Mouse (Mus musculus) MEL (cell line): ENCODE measurements around the gene Setd4. TPM values are rescaled to one million over a fixed set of nuclear protein-coding genes. Genes with fewer than 3 reads are reported as not detected.

Source experiments
- DNase-seq: peaks from one replicate; pipeline ENCODE4 v3.0.0; 2011; ENCODE audit warnings: low read depth, low spot score
- H3K27ac ChIP-seq: 2 replicates; pipeline ENCODE4 v1.5.1; 2012; ENCODE audit warnings: low read depth, mild to moderate bottlenecking, control low read depth, low read length, moderate library complexity; ENCODE audit not compliant: control insufficient read depth
- H3K27me3 ChIP-seq, 2 experiments: fragments of 150-350 bp in 1 of 2; sonication (generic) in 1 of 2; 2 replicates each; pipeline ENCODE4 v1.6.1; 2012; ENCODE audit warnings: low read length in 2 of 2, mild to moderate bottlenecking in 2 of 2, improper control_type of control experiment in 1 of 2, moderate library complexity in 1 of 2; ENCODE audit not compliant: insufficient read depth in 2 of 2, control insufficient read depth in 1 of 2
- H3K36me3 ChIP-seq, 2 experiments: 2 replicates each; pipeline ENCODE4 v1.6.1; 2012 to 2014; ENCODE audit warnings: low read length in 2 of 2, improper control_type of control experiment in 1 of 2, inconsistent platforms in 1 of 2, mild to moderate bottlenecking in 1 of 2; ENCODE audit not compliant: insufficient read depth in 2 of 2, control insufficient read depth in 1 of 2
- H3K4me1 ChIP-seq, 2 experiments: fragments of 150-350 bp in 1 of 2; sonication (generic) in 1 of 2; 2 replicates each; pipeline ENCODE4 v1.6.1; 2012; ENCODE audit warnings: low read length in 2 of 2, improper control_type of control experiment in 1 of 2, mild to moderate bottlenecking in 1 of 2; ENCODE audit not compliant: insufficient read depth in 2 of 2, control insufficient read depth in 1 of 2
- H3K4me3 ChIP-seq, 2 experiments: fragments of 150-350 bp in 1 of 2; sonication (generic) in 1 of 2; 2 replicates each; pipeline ENCODE4 v1.5.1; 2012; ENCODE audit warnings: low read depth in 2 of 2, low read length in 2 of 2, mild to moderate bottlenecking in 2 of 2, moderate library complexity in 2 of 2, control low read depth in 1 of 2, improper control_type of control experiment in 1 of 2; ENCODE audit not compliant: control insufficient read depth in 1 of 2, insufficient read depth in 1 of 2
- H3K79me2 ChIP-seq: 2 replicates; pipeline ENCODE4 v1.6.1; 2012; ENCODE audit warnings: mild to moderate bottlenecking, low read length, moderate library complexity; ENCODE audit not compliant: control insufficient read depth, poor library complexity, insufficient read depth
- H3K9ac ChIP-seq: 2 replicates; pipeline ENCODE4 v1.6.1; 2012; ENCODE audit warnings: low read depth, mild to moderate bottlenecking, control low read depth, low read length, moderate library complexity; ENCODE audit not compliant: control insufficient read depth, poor library complexity, severe bottlenecking
- H3K9me3 ChIP-seq: fragments of 150-350 bp; sonication (generic); replicated peaks from 2 replicates; pipeline ENCODE4 v1.6.1; 2012; ENCODE audit warnings: mild to moderate bottlenecking, low read length, improper control_type of control experiment, moderate library complexity; ENCODE audit not compliant: insufficient read depth
- BHLHE40 ChIP-seq: IDR thresholded peaks from 2 replicates; pipeline ENCODE4 v1.6.1; 2012; ENCODE audit warnings: low read depth, mild to moderate bottlenecking, inconsistent platforms, low read length, improper control_type of control experiment, borderline replicate concordance
- CHD1 ChIP-seq: IDR thresholded peaks from 2 replicates; pipeline ENCODE4 v1.6.1; 2012; ENCODE audit warnings: low read depth, mild to moderate bottlenecking, inconsistent platforms, low read length, improper control_type of control experiment
- CHD2 ChIP-seq: IDR thresholded peaks from 2 replicates; pipeline ENCODE4 v1.6.1; 2011; ENCODE audit warnings: low read length, improper control_type of control experiment
- E2F4 ChIP-seq: IDR thresholded peaks from 2 replicates; pipeline ENCODE4 v1.6.1; 2011; ENCODE audit warnings: low read depth, low read length, improper control_type of control experiment, borderline replicate concordance
- ETS1 ChIP-seq: IDR thresholded peaks from 2 replicates; pipeline ENCODE4 v1.6.1; 2012; ENCODE audit warnings: low read depth, mild to moderate bottlenecking, inconsistent platforms, low read length, improper control_type of control experiment, moderate library complexity
- GABPA ChIP-seq: IDR thresholded peaks from 2 replicates; pipeline ENCODE4 v1.6.1; 2012; ENCODE audit warnings: low read depth, mild to moderate bottlenecking, inconsistent platforms, low read length, improper control_type of control experiment, moderate library complexity
- GATA1 ChIP-seq: IDR thresholded peaks from 2 replicates; pipeline ENCODE4 v1.6.1; 2011; ENCODE audit warnings: low read depth, low read length, improper control_type of control experiment
- JUND ChIP-seq: IDR thresholded peaks from 2 replicates; pipeline ENCODE4 v1.6.1; 2011; ENCODE audit warnings: low read depth, mild to moderate bottlenecking, improper control_type of control experiment, low read length
- MAFK ChIP-seq: IDR thresholded peaks from 2 replicates; pipeline ENCODE4 v1.6.1; 2011; ENCODE audit warnings: low read depth, mild to moderate bottlenecking, low read length, improper control_type of control experiment, borderline replicate concordance
- MAZ ChIP-seq: IDR thresholded peaks from 2 replicates; pipeline ENCODE4 v1.6.1; 2012; ENCODE audit warnings: low read depth, mild to moderate bottlenecking, inconsistent platforms, low read length, improper control_type of control experiment
- MYB ChIP-seq: IDR thresholded peaks from 2 replicates; pipeline ENCODE4 v1.6.1; 2011; ENCODE audit warnings: mild to moderate bottlenecking, low read depth, low read length, improper control_type of control experiment
- NELFE ChIP-seq: IDR thresholded peaks from 2 replicates; pipeline ENCODE4 v1.6.1; 2011; ENCODE audit warnings: low read depth, low read length, improper control_type of control experiment
- NRF1 ChIP-seq: IDR thresholded peaks from 2 replicates; pipeline ENCODE4 v1.6.1; 2014; ENCODE audit warnings: low read depth, mild to moderate bottlenecking, inconsistent platforms, low read length, improper control_type of control experiment, moderate library complexity; ENCODE audit not compliant: poor library complexity, insufficient read depth, severe bottlenecking
- RAD21 ChIP-seq: IDR thresholded peaks from 2 replicates; pipeline ENCODE4 v1.6.1; 2011; ENCODE audit warnings: mild to moderate bottlenecking, low read depth, low read length, improper control_type of control experiment
- RCOR1 ChIP-seq: IDR thresholded peaks from 2 replicates; pipeline ENCODE4 v1.6.1; 2012; ENCODE audit warnings: low read depth, mild to moderate bottlenecking, inconsistent platforms, low read length, improper control_type of control experiment
- TAL1 ChIP-seq: IDR thresholded peaks from 2 replicates; pipeline ENCODE4 v1.6.1; 2012; ENCODE audit warnings: mild to moderate bottlenecking, inconsistent platforms, low read length, moderate library complexity, mixed read lengths
- TBP ChIP-seq: IDR thresholded peaks from 2 replicates; pipeline ENCODE4 v1.8.0; 2011; ENCODE audit warnings: low read depth, low read length, improper control_type of control experiment
- TCF12 ChIP-seq: IDR thresholded peaks from 2 replicates; pipeline ENCODE4 v1.6.1; 2014; ENCODE audit warnings: low read depth, mild to moderate bottlenecking, inconsistent platforms, low read length, improper control_type of control experiment, moderate library complexity
- UBTF ChIP-seq: IDR thresholded peaks from 2 replicates; pipeline ENCODE4 v1.6.1; 2012; ENCODE audit warnings: low read depth, mild to moderate bottlenecking, inconsistent platforms, low read length, improper control_type of control experiment, moderate library complexity, borderline replicate concordance; ENCODE audit not compliant: insufficient read depth
- USF1 ChIP-seq: IDR thresholded peaks from 2 replicates; pipeline ENCODE4 v1.6.1; 2014; ENCODE audit warnings: low read depth, mild to moderate bottlenecking, inconsistent platforms, low read length, improper control_type of control experiment, moderate library complexity
- USF2 ChIP-seq, 2 experiments: IDR thresholded peaks; 2 replicates each; pipeline ENCODE4 v1.6.1; 2011 to 2012; ENCODE audit warnings: improper control_type of control experiment in 2 of 2, low read length in 2 of 2, borderline replicate concordance in 1 of 2, inconsistent platforms in 1 of 2, low read depth in 1 of 2, mild to moderate bottlenecking in 1 of 2; ENCODE audit not compliant: insufficient read depth in 1 of 2
- ZKSCAN1 ChIP-seq: IDR thresholded peaks from 2 replicates; pipeline ENCODE4 v1.6.1; 2012; ENCODE audit warnings: low read depth, mild to moderate bottlenecking, inconsistent platforms, low read length, improper control_type of control experiment, moderate library complexity
- ZNF384 ChIP-seq: IDR thresholded peaks from 2 replicates; pipeline ENCODE4 v1.6.1; 2012; ENCODE audit warnings: low read depth, mild to moderate bottlenecking, inconsistent platforms, low read length, improper control_type of control experiment
- polyA plus RNA-seq, 2 experiments: library from polyadenylated mRNA; stranded (reverse) in 1 of 2; unstranded in 1 of 2; fragments of >175 nt in 1 of 2; fragments of >200 nt in 1 of 2; gene quantifications; 2 replicates each; pipeline versions ENCODE4 v1.2.1 to v1.2.4; 2012; ENCODE audit warnings: low replicate concordance in 2 of 2, low read depth in 1 of 2; ENCODE audit not compliant: insufficient read length in 2 of 2, insufficient read depth in 1 of 2, missing spikeins in 1 of 2
- total RNA-seq: library from RNA; depleted of rRNA; stranded (reverse); fragments of 300-350 nt; gene quantifications from 2 replicates; pipeline ENCODE4 v1.2.3, GENCODE M21; 2012

Setd4 gene
- total and polyA plus RNA-seq, 3 experiments: 14.1 to 19.1 TPM; not detected in 1

GRCm38 (mm10) chr16:93595766-93596165 is 8.1 kb downstream of the Setd4 start:
- Histone ChIP-seq H3K4me3 (no peak overlapping the region), H3K9ac (no peak overlapping the region)
- no peak for DNase-seq
- TF ChIP-seq CHD1 (no peak), BHLHE40 (no peak), ZKSCAN1 (no peak), ETS1 (no peak)
- TF ChIP-seq, all 39 proteins: peak for 0
- no peaks in the 10 kb centered on the region for H3K79me2 ChIP-seq
- H3K9me3 ChIP-seq: no peaks in the 10 kb centered on the region
- no peaks in the 10 kb centered on the region for H3K27me3 ChIP-seq
- no peaks in the 10 kb centered on the region for H3K4me1 ChIP-seq
- H3K27ac ChIP-seq: no peak overlapping the region
- peaks cover 0 to 3% of the 10 kb centered on the region in 2 experiments; a peak in 1 of 4 replicates for H3K36me3 ChIP-seq

DNA sequence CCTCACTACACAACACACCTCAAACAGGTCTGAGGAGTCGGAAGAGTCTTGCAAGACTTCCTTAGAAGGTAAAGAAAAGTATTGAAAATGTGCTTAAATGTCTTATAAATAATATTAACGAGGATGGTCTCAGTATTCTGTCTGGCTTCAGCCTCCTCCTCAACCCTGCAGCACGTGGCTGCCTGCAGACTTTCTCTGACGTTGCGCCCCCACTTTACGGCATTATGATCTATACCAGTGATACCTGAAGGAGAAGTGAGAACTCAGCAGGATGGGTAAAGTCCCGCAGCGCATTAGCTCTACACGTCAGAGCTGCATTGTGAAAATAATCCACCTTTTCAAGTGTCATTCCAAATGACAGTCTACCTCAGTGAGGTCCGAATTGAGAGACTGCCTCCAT is 9.4 kb downstream of the Setd4 start:
- no peak overlapping the region for H3K9ac ChIP-seq
- H3K27ac ChIP-seq: no peak overlapping the region
- DNase-seq: no peak
- H3K27me3 ChIP-seq: no peaks in the 10 kb centered on the region
- no peaks in the 10 kb centered on the region for H3K4me1 ChIP-seq
- H3K36me3 ChIP-seq: peaks cover 0 to 3% of the 10 kb centered on the region in 2 experiments; a peak in 1 of 4 replicates
- TF ChIP-seq ZNF384: no peak
- no peak for TF ChIP-seq MAFK
- TF ChIP-seq RCOR1: no peak
- no peak for TF ChIP-seq GATA1
- no peak for TF ChIP-seq ETS1
- no peak for TF ChIP-seq E2F4
- no peak for TF ChIP-seq UBTF
- TF ChIP-seq TCF12: no peak
- TF ChIP-seq, all 39 proteins: peak for 0
- Histone ChIP-seq H3K9me3 (no peaks in the 10 kb centered on the region), H3K4me3 (no peak overlapping the region), H3K79me2 (no peaks in the 10 kb centered on the region)

DNA sequence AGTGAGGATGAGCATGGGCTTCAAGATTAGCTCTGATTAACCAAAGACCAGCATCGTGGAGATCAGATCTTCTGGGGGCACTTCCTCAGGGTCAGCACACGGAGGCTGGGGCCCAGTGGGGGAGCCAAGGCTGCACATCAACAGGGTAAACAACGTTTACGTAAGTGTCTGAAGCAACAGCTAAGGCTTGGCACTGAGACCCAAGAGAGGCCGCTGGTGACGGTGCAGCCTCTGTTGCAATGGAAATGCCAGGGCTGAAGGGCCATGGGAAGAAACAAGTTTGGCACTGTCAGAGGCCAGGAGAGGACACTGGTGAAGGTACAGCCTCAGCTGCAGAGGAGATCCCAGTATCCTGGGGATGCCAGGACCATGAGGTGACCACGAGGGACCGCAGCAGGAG is 10.5 kb downstream of the Setd4 start:
- TF ChIP-seq TBP (no peak), TAL1 (no peak), BHLHE40 (no peak), NRF1 (no peak), JUND (no peak), MYB (no peak), CHD2 (no peak), GABPA (no peak), USF2 (IDR thresholded peaks at IDR 0.05; ENCODE audit: borderline replicate concordance in 1 of 2, insufficient read depth in 1 of 2, low read depth in 1 of 2, low read length in 2 of 2) (no peak), RAD21 (no peak), MAZ (no peak), UBTF (no peak), NELFE (no peak), ZKSCAN1 (no peak), GATA1 (no peak), CHD1 (no peak), USF1 (no peak)
- peaks cover 0 to 2% of the 10 kb centered on the region in 2 experiments; a peak in 1 of 4 replicates for H3K36me3 ChIP-seq
- H3K4me3 ChIP-seq: no peak overlapping the region

More for the DNA sequence above, 10.5 kb downstream of the Setd4 start:
- H3K9ac ChIP-seq: no peak overlapping the region
- no peaks in the 10 kb centered on the region for H3K4me1 ChIP-seq
- no peaks in the 10 kb centered on the region for H3K27me3 ChIP-seq
- no peak for DNase-seq
- H3K79me2 ChIP-seq: no peaks in the 10 kb centered on the region
- H3K9me3 ChIP-seq: no peaks in the 10 kb centered on the region
- no peak overlapping the region for H3K27ac ChIP-seq
